Mouse (Mus musculus) cerebellum, adult 11 months (tissue): Measurements from ENCODE around the gene Gm49510.

Experiments used
- DNase-seq: peaks from one replicate; pipeline ENCODE4 v3.0.0; 2022

Gene Gm49510

GRCm38 (mm10) chr15:78916052-78916826 is 16.8 kb downstream of the Gm49510 start:
- DNase-seq, result peak; percentile 65

GRCm38 (mm10) chr15:78918126-78918525 is 18.7 kb downstream of the Gm49510 start:
- DNase-seq, result peak; percentile 42

- DNase-seq, result no peak
Observed at GRCm38 (mm10) chr15:78919914-78920313, 20.4 kb downstream of the Gm49510 start.

- no peak for DNase-seq
Observed at GRCm38 (mm10) chr15:78922700-78923099, 23.2 kb downstream of the Gm49510 start.

- no peak for DNase-seq
Observed at GRCm38 (mm10) chr15:78923585-78923984, 24.1 kb downstream of the Gm49510 start.

- DNase-seq, result no peak
Observed at GRCm38 (mm10) chr15:78925129-78925528, 25.7 kb downstream of the Gm49510 start.

GRCm38 (mm10) chr15:78926021-78926919 is 26.8 kb downstream of the Gm49510 start, which contains the start of gene Lgals1:
Gene Lgals1, plus strand, starts transcription at chr15:78926725.
- DNase-seq, result peak; percentile 75

- DNase-seq, result peak; percentile 42
Observed at GRCm38 (mm10) chr15:78927021-78927787, 27.7 kb downstream of the Gm49510 start.

- no peak for DNase-seq
Observed at GRCm38 (mm10) chr15:78927788-78928457, 28.5 kb downstream of the Gm49510 start.

GRCm38 (mm10) chr15:78928539-78928938 is 29.1 kb downstream of the Gm49510 start:
- no peak for DNase-seq

GRCm38 (mm10) chr15:78930192-78930706 is 30.8 kb downstream of the Gm49510 start:
- no peak for DNase-seq

- DNase-seq, result no peak
Observed at GRCm38 (mm10) chr15:78930801-78931426, 31.4 kb downstream of the Gm49510 start.

- no peak for DNase-seq
Observed at GRCm38 (mm10) chr15:78931577-78931976, 32.1 kb downstream of the Gm49510 start.

- DNase-seq, result peak; percentile 79
Observed at GRCm38 (mm10) chr15:78934784-78935320, 35.4 kb downstream of the Gm49510 start, which contains the start of gene Nol12. Gene Nol12, plus strand, starts transcription at chr15:78934933.

- no peak for DNase-seq
Observed at GRCm38 (mm10) chr15:78936403-78936802, 36.9 kb downstream of the Gm49510 start.

GRCm38 (mm10) chr15:78937311-78937710 is 37.8 kb downstream of the Gm49510 start:
- DNase-seq, result no peak

GRCm38 (mm10) chr15:78937963-78938362 is 38.5 kb downstream of the Gm49510 start:
- no peak for DNase-seq

GRCm38 (mm10) chr15:78940325-78940724 is 40.9 kb downstream of the Gm49510 start:
- DNase-seq, result no peak

- peak; percentile 85 for DNase-seq
Observed at GRCm38 (mm10) chr15:78942663-78943062, 43.2 kb downstream of the Gm49510 start.

- DNase-seq, result no peak
Observed at GRCm38 (mm10) chr15:78946232-78946631, 46.8 kb downstream of the Gm49510 start.

- DNase-seq, result peak; percentile 87
Observed at GRCm38 (mm10) chr15:78947657-78948056, 48.2 kb downstream of the Gm49510 start, which contains the start of gene Triobp. Gene Triobp, plus strand, starts transcription at chr15:78947724.
